Mouse (Mus musculus): ENCODE measurements at regions not wholly inside any gene's neighbourhood (a gene's known extent, or its start where the extent isn't known, plus 50 kb on each side); places are given as distances from the start of the nearest gene placed in this dataset.
A peak's percentile ranks its signal among the peaks of the same experiment; 100 is the strongest.

GRCm38 (mm10) chr11:117036977-117037376, 78.0 kb upstream of the Sec14l1 start:
- DNase-seq, result peak; percentile 43

DNA sequence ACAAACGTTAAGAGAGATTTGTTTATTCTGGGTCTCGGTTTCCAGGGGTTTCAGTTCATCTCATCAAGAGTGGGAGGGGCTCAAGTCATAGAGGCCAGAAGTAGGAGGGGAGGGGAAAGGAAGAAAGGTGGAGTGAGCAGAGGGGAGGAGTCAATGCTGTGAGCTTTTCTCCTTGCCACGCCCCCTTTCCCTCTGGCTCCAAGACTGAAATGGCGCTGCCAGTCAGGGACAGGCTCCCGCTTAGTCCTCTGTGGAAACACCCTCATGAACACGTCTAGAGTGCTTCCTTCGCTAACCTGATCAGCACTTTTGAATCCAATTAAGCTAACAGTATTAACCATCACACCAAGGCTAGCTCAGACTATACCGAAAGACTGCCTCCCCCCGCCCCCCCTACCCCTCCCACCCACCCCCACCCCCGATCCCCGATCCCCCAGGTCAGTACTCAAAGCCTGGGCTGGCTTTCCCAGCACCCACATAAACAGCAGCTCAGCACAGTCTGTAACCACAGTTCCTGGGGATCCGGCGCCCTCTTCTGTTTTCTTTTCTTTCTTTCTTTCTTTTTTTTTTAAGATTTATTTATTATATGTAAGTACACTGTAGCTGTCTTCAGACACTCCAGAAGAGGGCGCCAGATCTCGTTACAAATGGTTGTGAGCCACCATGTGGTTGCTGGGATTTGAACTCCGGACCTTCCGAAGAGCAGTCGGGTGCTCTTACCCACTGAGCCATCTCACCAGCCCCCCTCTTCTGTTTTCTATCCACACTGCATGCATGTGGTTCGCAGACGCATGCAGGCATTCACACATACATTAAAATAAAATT, 76.5 kb upstream of the Sec14l1 start:
- DNase-seq, result peak; percentile 38

GRCm38 (mm10) chr11:117040829-117041228, 74.1 kb upstream of the Sec14l1 start:
- no peak for DNase-seq

- peak; percentile 58 for DNase-seq
These were observed 72.6 kb upstream of the Sec14l1 start for GRCm38 (mm10) chr11:117042336-117042735.

DNA sequence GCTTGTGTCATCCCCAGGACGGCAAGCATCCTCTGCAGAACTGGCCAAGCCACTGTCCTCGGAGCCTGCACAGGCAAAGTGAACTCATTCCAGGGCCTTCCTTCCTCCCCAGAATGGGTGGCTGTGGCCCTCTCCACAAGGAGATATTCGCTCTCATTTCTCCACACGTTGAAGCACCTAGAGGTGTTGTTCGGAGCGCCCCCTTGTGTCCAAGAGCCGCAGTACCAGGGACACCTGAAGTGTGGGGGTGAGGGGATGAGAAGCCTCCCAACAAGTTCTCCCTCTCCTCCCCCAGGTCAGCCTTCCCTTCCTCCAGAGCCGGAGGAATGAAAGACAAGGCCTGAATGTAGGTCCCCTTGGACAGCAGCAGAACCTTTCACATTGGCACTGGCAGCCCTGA, 71.4 kb upstream of the Sec14l1 start:
- peak; percentile 59 for DNase-seq

- no peak for DNase-seq
These were observed 70.2 kb upstream of the Sec14l1 start for GRCm38 (mm10) chr11:117044731-117045130.

- no peak for DNase-seq
These were observed 68.3 kb upstream of the Sec14l1 start for GRCm38 (mm10) chr11:117046636-117047035.

DNA sequence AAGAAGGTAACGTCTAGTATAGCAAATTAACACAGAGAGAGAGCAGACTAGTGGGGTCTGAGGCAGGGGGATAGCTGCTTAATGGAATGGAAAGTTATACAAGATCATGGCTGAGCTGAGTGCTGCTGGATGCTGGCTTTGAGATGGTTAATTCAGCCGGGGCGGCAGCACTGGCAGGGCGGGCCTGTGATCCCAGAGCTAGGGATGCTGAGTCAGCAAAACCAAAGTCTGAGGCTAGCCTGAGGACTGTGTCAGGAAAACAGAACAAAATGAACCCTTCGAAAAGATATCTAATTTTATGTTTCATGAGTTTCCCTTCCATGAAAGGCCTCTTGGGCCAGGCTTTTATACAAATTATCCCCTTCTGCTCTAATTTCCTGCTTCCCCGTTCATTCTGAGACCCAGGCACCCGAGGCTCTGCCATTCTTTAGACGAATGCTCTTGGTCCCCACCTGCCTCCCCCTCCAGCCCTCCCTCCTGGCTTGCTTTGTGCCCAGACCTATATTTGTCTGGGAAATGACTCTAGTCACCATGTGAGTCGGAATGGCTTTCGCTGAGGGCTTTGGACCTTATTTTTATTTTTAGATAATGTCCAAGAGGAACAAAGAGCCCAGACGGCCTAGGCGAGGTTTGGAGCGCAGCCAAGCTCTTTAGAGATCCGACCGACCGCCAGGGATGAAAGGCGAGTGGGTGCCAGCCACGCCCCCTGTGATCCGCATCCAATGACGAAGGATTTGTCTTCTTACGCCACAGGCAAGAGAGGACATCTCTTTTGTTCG, 67.6 kb upstream of the Sec14l1 start:
- peak; percentile 56 for DNase-seq

DNA sequence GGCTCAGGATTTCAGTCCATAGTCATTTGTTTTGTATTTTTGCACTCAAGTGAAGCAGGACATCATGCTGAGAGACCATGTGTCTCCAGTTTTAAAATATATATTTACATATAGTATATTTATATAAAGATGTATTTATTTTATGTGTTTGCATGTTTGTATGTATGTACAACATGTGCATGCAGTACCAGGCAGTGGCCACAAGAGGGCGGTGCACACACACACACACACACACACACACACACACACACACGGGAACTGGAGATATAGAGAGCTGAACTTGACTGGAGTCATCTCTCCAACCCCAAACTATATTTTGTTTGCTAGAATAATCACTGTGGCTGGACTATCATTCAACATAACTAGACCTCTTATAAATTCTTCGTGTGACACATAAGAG, 66.1 kb upstream of the Sec14l1 start:
- no peak for DNase-seq

- no peak for DNase-seq
These were observed 64.2 kb upstream of the Sec14l1 start for GRCm38 (mm10) chr11:117050788-117051187.

- DNase-seq, result peak; percentile 79
These were observed 58.0 kb upstream of the Sec14l1 start for GRCm38 (mm10) chr11:117056958-117057357.

GRCm38 (mm10) chr11:117057451-117057850, 57.5 kb upstream of the Sec14l1 start:
- DNase-seq, result peak; percentile 36

DNA sequence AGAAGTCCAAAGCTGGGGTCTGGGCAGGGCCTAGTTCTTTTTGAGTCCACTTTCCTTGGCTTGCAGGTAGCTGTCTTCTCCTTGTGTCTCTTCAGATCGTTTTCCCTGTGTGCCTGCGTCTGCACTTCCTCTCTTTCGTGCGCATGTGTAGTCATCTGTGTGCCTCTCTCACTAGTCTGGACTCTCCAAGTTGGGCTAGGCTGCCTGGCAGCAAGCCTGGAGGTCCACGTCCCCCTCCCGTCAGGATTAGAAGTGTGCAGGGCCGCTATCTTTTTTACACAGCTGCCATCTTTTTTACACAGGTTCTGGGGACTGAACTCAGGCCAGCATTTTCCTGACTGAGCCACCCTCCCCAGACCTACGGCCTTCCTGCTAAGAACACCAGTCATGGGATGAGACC, 55.8 kb upstream of the Sec14l1 start:
- DNase-seq, result no peak

DNA sequence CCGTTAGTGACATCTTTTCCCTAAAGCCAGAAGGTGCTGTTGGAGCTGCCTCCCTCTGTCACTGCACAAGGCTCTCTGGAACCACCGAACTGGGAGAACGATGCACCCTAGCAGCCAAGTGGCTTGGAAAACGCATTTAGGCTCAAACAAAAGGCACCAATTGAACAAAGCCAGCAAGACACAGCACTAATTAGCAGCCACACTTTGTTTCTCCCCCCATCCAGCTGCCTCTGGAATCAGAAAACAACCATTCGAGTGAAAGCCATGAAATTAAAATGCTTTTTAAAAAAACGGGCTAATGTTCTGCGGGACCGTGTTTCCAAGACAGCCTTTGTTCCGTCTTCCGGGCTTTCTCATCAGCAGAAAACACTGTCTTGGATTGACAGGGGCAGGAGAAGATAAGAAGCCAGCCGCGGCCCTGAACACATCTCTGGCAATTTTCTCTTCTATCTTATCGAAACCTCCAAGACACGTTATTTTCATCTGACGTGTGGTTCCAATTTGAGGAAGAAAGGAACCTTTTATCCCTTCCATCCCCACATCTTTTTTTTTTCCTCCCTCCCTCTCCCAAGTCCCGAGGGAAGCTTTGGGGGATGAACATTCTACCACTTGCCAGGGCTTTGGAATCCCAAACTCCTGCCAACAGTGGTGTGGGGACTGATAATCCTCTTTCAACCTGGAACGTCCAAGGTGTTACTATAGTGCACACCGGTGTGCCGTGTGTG, 54.8 kb upstream of the Sec14l1 start:
- DNase-seq, result no peak

GRCm38 (mm10) chr11:117060706-117061337, 54.1 kb upstream of the Sec14l1 start:
- DNase-seq, result no peak

- DNase-seq, result no peak
These were observed 52.0 kb upstream of the Sec14l1 start for GRCm38 (mm10) chr11:117062772-117063499.

Data from kidney, postnatal 14 days (tissue).